Mouse (Mus musculus): Measurements from ENCODE around the gene AU040320. TPM values are rescaled to one million over a fixed set of nuclear protein-coding genes. Genes with fewer than 3 reads are reported as not detected.

AU040320 gene
- polyA plus RNA-seq, 1 experiment from 2014 or later, result 18.8 TPM

- 78% methylated on average over 10 of the region's 10 CpGs for WGBS
- Histone ChIP-seq H3K27ac (replicated peaks; ENCODE audit: low read depth, low read length) (no peak overlapping the region), H3K9me3 (ENCODE audit: control insufficient read depth, low read length) (no peaks in the 10 kb centered on the region), H3K4me3 (ENCODE audit: low read depth, low read length) (no peak overlapping the region), H3K9ac (ENCODE audit: low read depth, low read length) (no peak overlapping the region), H3K36me3 (ENCODE audit: control insufficient read depth, insufficient read depth, low read length) (peaks cover 52% of the 10 kb centered on the region), H3K4me1 (ENCODE audit: control insufficient read depth, insufficient read depth, low read length) (0 out of 2 replicates have a peak, but pooled peaks cover 7% of the 10 kb centered on the region), H3K4me2 (ENCODE audit: low read depth, low read length) (no peak overlapping the region), H3K27me3 (replicated peaks; ENCODE audit: control insufficient read depth, insufficient read depth, low read length) (no peaks in the 10 kb centered on the region)
- ATAC-seq (ENCODE audit: low read depth) (no peak), DNase-seq (ENCODE audit: low spot score) (no peak)
Measured at GRCm38 (mm10) chr4:126746194-126746840, 7.0 kb upstream of the AU040320 start.

GRCm38 (mm10) chr4:126748381-126748780 is 5.0 kb upstream of the AU040320 start:
- Histone ChIP-seq H3K27me3 (replicated peaks; ENCODE audit: control insufficient read depth, insufficient read depth, low read length) (no peaks in the 10 kb centered on the region), H3K36me3 (ENCODE audit: control insufficient read depth, insufficient read depth, low read length) (peaks cover 52% of the 10 kb centered on the region), H3K9ac (ENCODE audit: low read depth, low read length) (0 out of 2 replicates have a peak overlapping the region, but pooled peaks have one; percentile 30), H3K9me3 (ENCODE audit: control insufficient read depth, low read length) (no peaks in the 10 kb centered on the region), H3K27ac (replicated peaks; ENCODE audit: low read depth, low read length) (no peak overlapping the region), H3K4me3 (ENCODE audit: low read depth, low read length) (no peak overlapping the region), H3K4me2 (ENCODE audit: low read depth, low read length) (no peak overlapping the region), H3K4me1 (ENCODE audit: control insufficient read depth, insufficient read depth, low read length) (peaks cover 19% of the 10 kb centered on the region)
- ATAC-seq (ENCODE audit: low read depth) (no peak), DNase-seq (ENCODE audit: low spot score) (no peak)
- whole genome bisulfite sequencing, result 96% methylated on average over 8 of the region's 8 CpGs

GRCm38 (mm10) chr4:126749553-126749952 is 3.8 kb upstream of the AU040320 start:
- DNase-seq (ENCODE audit: low spot score), result no peak
- H3K27ac ChIP-seq (replicated peaks; ENCODE audit: low read depth, low read length), result no peak overlapping the region
- no peaks in the 10 kb centered on the region for H3K9me3 ChIP-seq (ENCODE audit: control insufficient read depth, low read length)
- no peak for ATAC-seq (ENCODE audit: low read depth)
- WGBS, result 86% methylated on average over 10 of the region's 11 CpGs
- H3K36me3 ChIP-seq (ENCODE audit: control insufficient read depth, insufficient read depth, low read length), result peaks cover 50% of the 10 kb centered on the region
- H3K27me3 ChIP-seq (replicated peaks; ENCODE audit: control insufficient read depth, insufficient read depth, low read length), result no peaks in the 10 kb centered on the region
- H3K4me1 ChIP-seq (ENCODE audit: control insufficient read depth, insufficient read depth, low read length), result peaks cover 23% of the 10 kb centered on the region
- H3K4me3 ChIP-seq (ENCODE audit: low read depth, low read length), result no peak overlapping the region
- H3K9ac ChIP-seq (ENCODE audit: low read depth, low read length), result 0 out of 2 replicates have a peak overlapping the region, but pooled peaks have one; percentile 34
- peak overlapping the region; percentile 28; the same call in 1 of the 2 replicates for H3K4me2 ChIP-seq (ENCODE audit: low read depth, low read length)

GRCm38 (mm10) chr4:126750046-126750683 is 3.2 kb upstream of the AU040320 start:
- WGBS, result 80% methylated on average over 23 of the region's 26 CpGs
- peak overlapping the region; percentile 28; the same call in 1 of the 2 replicates for H3K4me2 ChIP-seq (ENCODE audit: low read depth, low read length)
- H3K9ac ChIP-seq (ENCODE audit: low read depth, low read length), result no peak overlapping the region
- H3K36me3 ChIP-seq (ENCODE audit: control insufficient read depth, insufficient read depth, low read length), result peaks cover 45% of the 10 kb centered on the region
- DNase-seq (ENCODE audit: low spot score) (peak; percentile 53), ATAC-seq (ENCODE audit: low read depth) (no peak)
- no peak overlapping the region for H3K4me3 ChIP-seq (ENCODE audit: low read depth, low read length)
- no peaks in the 10 kb centered on the region for H3K27me3 ChIP-seq (replicated peaks; ENCODE audit: control insufficient read depth, insufficient read depth, low read length)
- H3K4me1 ChIP-seq (ENCODE audit: control insufficient read depth, insufficient read depth, low read length), result peaks cover 28% of the 10 kb centered on the region
- H3K27ac ChIP-seq (replicated peaks; ENCODE audit: low read depth, low read length), result no peak overlapping the region
- no peaks in the 10 kb centered on the region for H3K9me3 ChIP-seq (ENCODE audit: control insufficient read depth, low read length)

- Histone ChIP-seq H3K9me3 (ENCODE audit: control insufficient read depth, low read length) (no peaks in the 10 kb centered on the region), H3K9ac (ENCODE audit: low read depth, low read length) (no peak overlapping the region)
Measured at GRCm38 (mm10) chr4:126750863-126751555, 2.3 kb upstream of the AU040320 start.

GRCm38 (mm10) chr4:126751556-126752023 is 1.8 kb upstream of the AU040320 start:
- H3K36me3 ChIP-seq (ENCODE audit: control insufficient read depth, insufficient read depth, low read length), result peaks cover 32% of the 10 kb centered on the region
- H3K9me3 ChIP-seq (ENCODE audit: control insufficient read depth, low read length), result no peaks in the 10 kb centered on the region
- H3K4me1 ChIP-seq (ENCODE audit: control insufficient read depth, insufficient read depth, low read length), result peaks cover 28% of the 10 kb centered on the region
- H3K4me3 ChIP-seq (ENCODE audit: low read depth, low read length), result peak overlapping the region; percentile 92
- peak overlapping the region; percentile 85 for H3K9ac ChIP-seq (ENCODE audit: low read depth, low read length)
- DNase-seq (ENCODE audit: low spot score) (no peak), ATAC-seq (ENCODE audit: low read depth) (no peak)
- peak overlapping the region; percentile 99 for H3K4me2 ChIP-seq (ENCODE audit: low read depth, low read length)
- WGBS, result 58% methylated on average over 10 of the region's 10 CpGs
- H3K27me3 ChIP-seq (replicated peaks; ENCODE audit: control insufficient read depth, insufficient read depth, low read length), result no peaks in the 10 kb centered on the region
- no peak overlapping the region for H3K27ac ChIP-seq (replicated peaks; ENCODE audit: low read depth, low read length)

More at GRCm38 (mm10) chr4:126750863-126751555, 2.3 kb upstream of the AU040320 start:
- ATAC-seq (ENCODE audit: low read depth) (no peak), DNase-seq (ENCODE audit: low spot score) (no peak)
- Histone ChIP-seq H3K27me3 (replicated peaks; ENCODE audit: control insufficient read depth, insufficient read depth, low read length) (no peaks in the 10 kb centered on the region), H3K4me2 (ENCODE audit: low read depth, low read length) (peak overlapping the region; percentile 99), H3K27ac (replicated peaks; ENCODE audit: low read depth, low read length) (no peak overlapping the region), H3K4me3 (ENCODE audit: low read depth, low read length) (no peak overlapping the region), H3K36me3 (ENCODE audit: control insufficient read depth, insufficient read depth, low read length) (peaks cover 37% of the 10 kb centered on the region), H3K4me1 (ENCODE audit: control insufficient read depth, insufficient read depth, low read length) (peaks cover 28% of the 10 kb centered on the region)
- WGBS, result 65% methylated on average over 8 of the region's 8 CpGs

- peak overlapping the region; percentile 99 for H3K4me2 ChIP-seq (ENCODE audit: low read depth, low read length)
- peak overlapping the region; percentile 85 for H3K9ac ChIP-seq (ENCODE audit: low read depth, low read length)
- H3K9me3 ChIP-seq (ENCODE audit: control insufficient read depth, low read length), result no peaks in the 10 kb centered on the region
- peaks cover 28% of the 10 kb centered on the region for H3K4me1 ChIP-seq (ENCODE audit: control insufficient read depth, insufficient read depth, low read length)
- H3K27ac ChIP-seq (replicated peaks; ENCODE audit: low read depth, low read length), result no peak overlapping the region
- no peaks in the 10 kb centered on the region for H3K27me3 ChIP-seq (replicated peaks; ENCODE audit: control insufficient read depth, insufficient read depth, low read length)
- H3K4me3 ChIP-seq (ENCODE audit: low read depth, low read length), result peak overlapping the region; percentile 92
- DNase-seq (ENCODE audit: low spot score) (no peak), ATAC-seq (ENCODE audit: low read depth) (no peak)
- H3K36me3 ChIP-seq (ENCODE audit: control insufficient read depth, insufficient read depth, low read length), result peaks cover 26% of the 10 kb centered on the region
- WGBS, result 3% methylated on average over 13 of the region's 13 CpGs
Measured at GRCm38 (mm10) chr4:126752024-126752607, 1.2 kb upstream of the AU040320 start.

- Histone ChIP-seq H3K27me3 (replicated peaks; ENCODE audit: control insufficient read depth, insufficient read depth, low read length) (no peaks in the 10 kb centered on the region), H3K4me3 (ENCODE audit: low read depth, low read length) (peak overlapping the region; percentile 92), H3K27ac (replicated peaks; ENCODE audit: low read depth, low read length) (peak overlapping the region; percentile 92; the same call in 1 of the 2 replicates), H3K9ac (ENCODE audit: low read depth, low read length) (peak overlapping the region; percentile 85), H3K9me3 (ENCODE audit: control insufficient read depth, low read length) (no peaks in the 10 kb centered on the region), H3K4me1 (ENCODE audit: control insufficient read depth, insufficient read depth, low read length) (peaks cover 28% of the 10 kb centered on the region), H3K4me2 (ENCODE audit: low read depth, low read length) (peak overlapping the region; percentile 99), H3K36me3 (ENCODE audit: control insufficient read depth, insufficient read depth, low read length) (peaks cover 27% of the 10 kb centered on the region)
- peak; percentile 40 for DNase-seq (ENCODE audit: low spot score)
- ATAC-seq (ENCODE audit: low read depth), result peak; percentile 0; the same call in 1 of the 2 replicates
- under 1% methylated on average over 23 of the region's 23 CpGs for WGBS
Measured at GRCm38 (mm10) chr4:126752608-126753141, 669 bp upstream of the AU040320 start.
